Mouse (Mus musculus) stomach, embryonic 16.5 days (tissue): ENCODE data around the gene Zfp950. TPM values are rescaled to one million over a fixed set of nuclear protein-coding genes. Genes with fewer than 3 reads are reported as not detected.
A peak's percentile ranks its signal among the peaks of the same experiment; 100 is the strongest.
"Not testable (repeated sequence)": the region's sequence is repeated elsewhere in the genome, so short reads cannot be mapped to it uniquely, and the experiment has no call there.

ENCODE experiments used
- ATAC-seq: fragments of 200-750 bp; cut with Nextera tagmentation; 2 replicates; pipeline ENCODE4 v1.8.0; 2017; ENCODE audit warnings: moderate number of reproducible peaks, moderate TSS enrichment; ENCODE audit not compliant: insufficient read depth, low FRiP score
- H3K27ac ChIP-seq: fragments of 300-500 bp; sonication (generic); 2 replicates; pipeline ENCODE4 v1.5.1; 2014; ENCODE audit warnings: low read length
- H3K27me3 ChIP-seq: fragments of 300-500 bp; sonication (generic); 2 replicates; pipeline ENCODE4 v1.6.1; 2014; ENCODE audit warnings: low read length, control low read depth, mixed read lengths; ENCODE audit not compliant: control insufficient read depth, insufficient read depth
- H3K36me3 ChIP-seq: fragments of 300-500 bp; sonication (generic); 2 replicates; pipeline ENCODE4 v1.6.1; 2014; ENCODE audit warnings: low read length; ENCODE audit not compliant: control insufficient read depth, insufficient read depth
- H3K4me1 ChIP-seq: fragments of 300-500 bp; sonication (generic); 2 replicates; pipeline ENCODE4 v1.6.1; 2014; ENCODE audit warnings: low read length, control low read depth, mixed read lengths; ENCODE audit not compliant: control insufficient read depth, insufficient read depth
- H3K4me2 ChIP-seq: fragments of 300-500 bp; sonication (generic); 2 replicates; pipeline ENCODE4 v1.6.1; 2014; ENCODE audit warnings: low read depth, low read length, mixed read lengths
- H3K4me3 ChIP-seq: fragments of 300-500 bp; sonication (generic); replicated peaks from 2 replicates; pipeline ENCODE4 v1.5.1; 2014; ENCODE audit warnings: mild to moderate bottlenecking, low read length
- H3K9ac ChIP-seq: fragments of 300-500 bp; sonication (generic); 2 replicates; pipeline ENCODE4 v1.6.1; 2014; ENCODE audit warnings: low read length
- H3K9me3 ChIP-seq: fragments of 300-500 bp; sonication (generic); replicated peaks from 2 replicates; pipeline ENCODE4 v1.6.1; 2016; ENCODE audit warnings: low read length, control low read depth; ENCODE audit not compliant: control insufficient read depth
- WGBS: fragments of 180-500 bp; shearing (Covaris S2); extraction: QIAGEN DNeasy Blood & Tissue Kit; methylation state at CpG from one replicate; pipeline ENCODE4 v1.1.7; 2014; 5-methylcytosine and 5-hydroxymethylcytosine counted together
- polyA plus RNA-seq: library from polyadenylated mRNA; unstranded; fragments of >200 nt; fragmentation: Nextera tagmentation; extraction: Ambion mirVana; gene quantifications from 2 replicates; pipeline ENCODE4 v1.2.1, GENCODE M21; 2015

Zfp950 gene
- polyA plus RNA-seq: 35.2 and 40.7 TPM in 2 replicates

GRCm38 (mm10) chr19:61140342-61141206 is at the start of gene Zfp950:
Zfp950 (minus strand) TSS chr19:61140840.
- peak within 1 kb of the TSS; percentile 89 for H3K4me3 ChIP-seq
- H3K27me3 ChIP-seq: no peaks in the 10 kb centered on the region
- H3K9me3 ChIP-seq: no peaks in the 10 kb centered on the region
- H3K36me3 ChIP-seq: no peaks in the 10 kb centered on the region
- ATAC-seq: peak; percentile 99
- peak within 1 kb of the TSS; percentile 58; the same call in 1 of the 2 replicates for H3K27ac ChIP-seq
- H3K4me2 ChIP-seq: peak within 1 kb of the TSS; percentile 62
- H3K4me1 ChIP-seq: peaks cover 6% of the 10 kb centered on the region; the same call in 1 of the 2 replicates
- H3K9ac ChIP-seq: peak within 1 kb of the TSS; percentile 84
- WGBS: under 1% methylated on average over 18 of the region's 18 CpGs

DNA sequence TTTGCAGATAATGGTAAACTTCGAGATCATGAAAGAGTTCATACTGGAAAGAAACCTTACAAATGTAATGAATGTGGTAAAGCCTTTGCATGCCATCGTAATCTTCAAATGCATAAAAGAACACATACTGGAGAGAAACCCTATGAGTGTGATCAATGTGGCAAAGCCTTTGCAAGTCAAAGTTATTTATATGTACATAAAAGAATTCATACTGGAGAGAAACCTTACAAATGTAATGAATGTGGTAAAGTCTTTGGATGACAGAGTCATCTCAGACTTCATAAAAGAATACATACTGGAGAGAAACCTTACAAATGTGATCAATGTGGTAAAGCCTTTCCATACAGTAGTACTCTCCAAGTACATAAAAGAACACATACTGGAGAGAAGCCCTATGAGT is 43.0 kb upstream of the Zfp950 start, which contains the start of gene Gm6020:
Gene Gm6020, plus strand, starts transcription at position 301 of the 400 bp plus-strand sequence.
- ATAC-seq, H3K27ac ChIP-seq, H3K4me3 ChIP-seq, H3K36me3 ChIP-seq, H3K9ac ChIP-seq, H3K9me3 ChIP-seq, H3K4me1 ChIP-seq, H3K27me3 ChIP-seq, H3K4me2 ChIP-seq: not testable (repeated sequence)
- 81% methylated on average over 2 of the region's 2 CpGs for WGBS

DNA sequence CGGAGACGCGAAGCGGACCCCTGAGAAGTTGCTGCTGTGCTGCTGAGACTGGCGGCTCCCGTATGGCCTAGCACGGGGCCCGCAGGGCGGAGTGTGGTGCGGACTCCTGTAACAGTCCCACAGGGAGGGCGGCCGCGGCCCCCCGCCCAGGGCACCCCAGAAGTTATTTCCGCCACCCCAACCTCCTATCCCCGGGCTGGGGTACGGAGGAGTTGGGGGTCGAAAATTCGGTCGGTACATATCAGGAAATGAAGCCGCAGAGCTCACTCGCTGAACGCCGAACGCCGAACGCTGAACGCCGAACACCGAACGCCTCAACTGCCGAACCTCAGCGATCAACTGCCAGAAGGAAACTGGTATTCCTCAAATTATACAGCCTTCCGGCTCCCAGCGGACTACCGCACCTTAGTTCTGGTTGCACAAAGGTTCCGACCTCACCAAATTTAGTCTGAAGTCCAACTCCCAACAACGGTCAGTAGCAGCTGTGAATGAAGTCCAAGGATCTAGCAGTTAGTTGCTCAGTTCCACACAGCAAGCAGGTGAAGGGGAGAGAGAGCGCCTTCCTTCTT is 35.2 kb upstream of the Zfp950 start, which contains the start of gene Gm7102:
Gene Gm7102, minus strand, starts transcription at position 554 of the 569 bp plus-strand sequence.
- Histone ChIP-seq H3K9me3 (no peaks in the 10 kb centered on the region), H3K4me3 (peak within 1 kb of the TSS; percentile 39), H3K9ac (peak within 1 kb of the TSS; percentile 61; the same call in 1 of the 2 replicates), H3K36me3 (no peaks in the 10 kb centered on the region), H3K27me3 (no peaks in the 10 kb centered on the region), H3K4me2 (peak within 1 kb of the TSS; percentile 50), H3K4me1 (no peaks in the 10 kb centered on the region), H3K27ac (no peak within 1 kb of the TSS)
- 22% methylated on average over 39 of the region's 39 CpGs for WGBS
- no peak for ATAC-seq

- WGBS: 3% methylated on average over 27 of the region's 27 CpGs
- no peak overlapping the region; the same call in 1 of the 2 replicates for H3K27ac ChIP-seq
- peak; percentile 83 for ATAC-seq
- H3K4me1 ChIP-seq: no peaks in the 10 kb centered on the region
- H3K4me2 ChIP-seq: peak overlapping the region; percentile 72
- no peaks in the 10 kb centered on the region for H3K9me3 ChIP-seq
- H3K4me3 ChIP-seq: peak overlapping the region; percentile 50
- H3K36me3 ChIP-seq: no peaks in the 10 kb centered on the region
- no peaks in the 10 kb centered on the region for H3K27me3 ChIP-seq
- H3K9ac ChIP-seq: peak overlapping the region; percentile 65
These were observed 11.2 kb upstream of the Zfp950 start for GRCm38 (mm10) chr19:61151701-61152420.

DNA sequence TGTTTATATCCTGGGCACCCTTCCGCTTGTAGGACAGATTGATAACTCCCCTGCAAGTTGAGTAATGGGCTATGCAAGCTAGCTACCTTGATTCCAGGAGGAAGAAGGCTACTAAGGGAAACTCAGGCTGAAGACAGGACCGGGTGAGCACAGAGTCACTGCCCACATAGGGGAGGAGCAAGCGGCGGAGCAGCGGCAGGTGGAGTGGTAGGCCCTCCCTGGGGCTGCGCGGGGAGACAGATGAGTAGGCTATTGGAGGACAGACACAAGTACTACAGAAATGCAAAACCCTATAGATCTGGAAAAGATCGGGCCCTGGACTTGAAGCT is 10.7 kb upstream of the Zfp950 start:
- Histone ChIP-seq H3K9me3 (no peaks in the 10 kb centered on the region), H3K4me2 (peak overlapping the region; percentile 72), H3K27ac (no peak overlapping the region; the same call in 1 of the 2 replicates), H3K9ac (peak overlapping the region; percentile 65), H3K36me3 (no peaks in the 10 kb centered on the region), H3K4me1 (no peaks in the 10 kb centered on the region), H3K4me3 (peak overlapping the region; percentile 50), H3K27me3 (no peaks in the 10 kb centered on the region)
- 4% methylated on average over 8 of the region's 8 CpGs for WGBS
- peak; percentile 92 for ATAC-seq

- Histone ChIP-seq H3K27ac (0 out of 2 replicates have a peak overlapping the region, but pooled peaks have one; percentile 3), H3K36me3 (no peaks in the 10 kb centered on the region), H3K27me3 (no peaks in the 10 kb centered on the region), H3K4me2 (peak overlapping the region; percentile 62), H3K4me1 (peaks cover 6% of the 10 kb centered on the region; the same call in 1 of the 2 replicates), H3K4me3 (peak overlapping the region; percentile 89), H3K9ac (peak overlapping the region; percentile 84; the same call in 1 of the 2 replicates), H3K9me3 (no peaks in the 10 kb centered on the region)
- 16% methylated on average over 4 of the region's 4 CpGs for WGBS
- ATAC-seq: no peak
These were observed 659 bp upstream of the Zfp950 start for GRCm38 (mm10) chr19:61141299-61141698.

- H3K27ac ChIP-seq: no peak overlapping the region
- no peaks in the 10 kb centered on the region for H3K9me3 ChIP-seq
- no peaks in the 10 kb centered on the region for H3K27me3 ChIP-seq
- H3K4me1 ChIP-seq: peaks cover 6% of the 10 kb centered on the region; the same call in 1 of the 2 replicates
- ATAC-seq: no peak
- H3K9ac ChIP-seq: no peak overlapping the region
- no peak overlapping the region for H3K4me2 ChIP-seq
- no peak overlapping the region for H3K4me3 ChIP-seq
- no peaks in the 10 kb centered on the region; the same call in 1 of the 2 replicates for H3K36me3 ChIP-seq
These were observed 2.0 kb downstream of the Zfp950 start for GRCm38 (mm10) chr19:61138655-61139054.

DNA sequence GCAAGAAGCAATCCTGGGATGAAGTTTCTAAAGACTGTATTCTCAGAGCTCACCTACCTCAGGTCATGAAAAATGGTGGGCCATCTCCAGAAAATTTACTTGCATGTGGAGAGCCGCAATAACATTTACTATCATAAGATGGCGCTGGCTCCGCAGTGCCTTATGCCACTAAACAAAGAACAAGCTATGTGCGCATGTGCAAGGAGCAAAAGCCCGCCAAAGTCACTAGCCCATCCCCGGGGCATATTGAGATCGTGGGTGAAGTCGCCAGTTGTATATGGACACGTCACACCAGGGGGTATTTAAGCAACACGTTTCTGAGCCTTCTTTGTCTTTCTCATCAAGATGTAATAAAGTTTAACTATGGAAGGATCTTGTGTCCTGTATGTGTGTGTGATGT is 9.5 kb downstream of the Zfp950 start:
- Histone ChIP-seq H3K4me2 (no peak overlapping the region), H3K4me3 (no peak overlapping the region), H3K27ac (no peak overlapping the region), H3K36me3 (peaks cover 7% of the 10 kb centered on the region), H3K9ac (no peak overlapping the region), H3K27me3 (no peaks in the 10 kb centered on the region), H3K4me1 (no peaks in the 10 kb centered on the region), H3K9me3 (no peaks in the 10 kb centered on the region)
- WGBS: 90% methylated on average over 10 of the region's 10 CpGs
- ATAC-seq: no peak
